Mouse (Mus musculus) liver, embryonic 16.5 days (tissue): ENCODE results near the gene Snrnp25. TPM values are rescaled to one million over a fixed set of nuclear protein-coding genes. Genes with fewer than 3 reads are reported as not detected.
A peak's percentile ranks its signal among the peaks of the same experiment; 100 is the strongest.

ENCODE experiments used
- ATAC-seq: fragments of 200-750 bp; cut with Nextera tagmentation; 2 replicates; pipeline ENCODE4 v1.8.0; 2017; ENCODE audit warnings: low read depth, mild to moderate bottlenecking, moderate number of reproducible peaks, moderate library complexity
- H3K27ac ChIP-seq: fragments of 300-500 bp; sonication (generic); 2 replicates; pipeline ENCODE4 v1.5.1; 2014; ENCODE audit warnings: mild to moderate bottlenecking, low read length
- H3K27me3 ChIP-seq: fragments of 300-500 bp; sonication (generic); 2 replicates; pipeline ENCODE4 v1.6.1; 2014; ENCODE audit warnings: low read depth, low read length, mixed read lengths; ENCODE audit not compliant: control insufficient read depth, insufficient read depth
- H3K36me3 ChIP-seq: fragments of 300-500 bp; sonication (generic); 2 replicates; pipeline ENCODE4 v1.6.1; 2014; ENCODE audit warnings: mild to moderate bottlenecking; ENCODE audit not compliant: control insufficient read depth, insufficient read depth
- H3K4me1 ChIP-seq: fragments of 300-500 bp; sonication (generic); 2 replicates; pipeline ENCODE4 v1.6.1; 2014; ENCODE audit warnings: low read depth, low read length, mixed read lengths; ENCODE audit not compliant: control insufficient read depth
- H3K4me2 ChIP-seq: fragments of 300-500 bp; sonication (generic); 2 replicates; pipeline ENCODE4 v1.6.1; 2014; ENCODE audit warnings: low read depth, low read length, mixed read lengths
- H3K4me3 ChIP-seq: fragments of 300-500 bp; sonication (generic); 2 replicates; pipeline ENCODE4 v1.5.1; 2014; ENCODE audit warnings: low read depth, mild to moderate bottlenecking, low read length
- H3K9ac ChIP-seq: fragments of 300-500 bp; sonication (generic); 2 replicates; pipeline ENCODE4 v1.6.1; 2014; ENCODE audit warnings: low read depth, low read length
- H3K9me3 ChIP-seq: fragments of 300-500 bp; sonication (generic); replicated peaks from 2 replicates; pipeline ENCODE4 v1.6.1; 2016; ENCODE audit warnings: low read length; ENCODE audit not compliant: control insufficient read depth
- WGBS: fragments of 180-500 bp; shearing (Covaris S2); extraction: QIAGEN DNeasy Blood & Tissue Kit; methylation state at CpG from one replicate; pipeline ENCODE4 v1.1.7; 2014; ENCODE audit not compliant: insufficient replicate concordance; 5-methylcytosine and 5-hydroxymethylcytosine counted together
- polyA plus RNA-seq: library from polyadenylated mRNA; unstranded; fragments of >200 nt; fragmentation: Nextera tagmentation; extraction: Ambion mirVana; gene quantifications from 2 replicates; pipeline ENCODE4 v1.2.1, GENCODE M21; 2015

Snrnp25 gene
- polyA plus RNA-seq, 1 experiment from 2014 or later, result 58.1 TPM

DNA sequence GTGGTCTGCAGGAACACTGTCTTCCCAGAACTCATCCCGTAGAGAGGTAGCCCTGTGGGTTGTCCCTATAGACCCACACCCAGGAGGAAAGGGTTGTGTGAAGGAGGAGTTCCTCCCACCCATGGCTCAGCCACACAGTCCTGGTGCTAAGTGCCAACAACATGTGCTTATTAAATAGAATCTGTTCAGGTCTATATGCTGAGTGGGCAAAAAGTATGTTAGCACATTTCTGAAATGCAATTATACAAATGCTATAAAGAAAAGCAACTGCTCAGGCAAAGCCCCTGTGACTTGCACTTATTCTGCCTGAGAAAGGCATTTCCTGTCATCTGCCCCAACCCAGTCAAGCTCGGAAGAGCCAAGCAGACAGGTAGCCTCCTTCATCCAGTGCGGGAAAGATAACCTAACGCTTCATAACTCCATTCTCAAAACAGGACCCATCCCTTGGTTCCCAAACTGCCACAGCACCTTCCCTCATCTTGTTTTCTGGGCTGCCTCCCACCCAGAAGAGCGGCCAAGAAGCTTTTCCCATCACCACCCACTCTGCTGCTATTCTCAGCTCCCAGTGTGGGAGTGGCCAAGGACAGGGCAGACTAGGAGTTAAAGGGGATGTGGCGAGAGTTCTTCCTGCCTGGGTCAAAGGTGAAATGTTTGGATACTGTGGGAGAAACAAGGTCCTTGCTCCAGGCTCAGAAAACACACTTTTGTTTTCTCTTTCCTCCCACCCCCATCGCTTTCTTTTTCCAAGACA is 38.2 kb downstream of the Snrnp25 start:
- Histone ChIP-seq H3K9me3 (no peaks in the 10 kb centered on the region), H3K36me3 (peaks cover 22% of the 10 kb centered on the region), H3K9ac (peak overlapping the region; percentile 73), H3K27ac (peak overlapping the region; percentile 99), H3K4me1 (peaks cover 87% of the 10 kb centered on the region), H3K4me2 (peak overlapping the region; percentile 32; the same call in 1 of the 2 replicates), H3K27me3 (no peaks in the 10 kb centered on the region), H3K4me3 (no peak overlapping the region)
- no peak for ATAC-seq
- WGBS, result 73% methylated on average over 7 of the region's 7 CpGs

DNA sequence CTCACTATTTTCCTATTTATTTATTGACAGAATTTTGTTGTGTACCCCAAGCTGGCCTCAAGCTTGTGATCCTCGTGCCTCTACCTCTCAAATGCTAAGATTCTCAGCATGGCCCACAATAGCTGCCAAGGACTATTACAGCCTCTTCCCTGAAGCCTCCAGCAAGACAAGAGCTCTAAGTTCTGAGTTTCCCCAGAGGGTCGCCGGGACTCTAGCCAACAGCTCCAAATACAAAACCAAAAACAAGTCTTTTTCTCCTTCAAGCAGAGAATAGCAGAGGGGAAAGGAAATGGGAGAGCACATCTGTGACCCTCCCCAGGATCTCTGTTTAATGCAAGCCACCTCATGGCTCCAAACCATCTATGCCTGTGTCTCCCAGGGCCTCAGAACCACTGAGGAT is 38.8 kb downstream of the Snrnp25 start:
- H3K4me3 ChIP-seq, result no peak overlapping the region
- no peaks in the 10 kb centered on the region for H3K9me3 ChIP-seq
- WGBS, result 70% methylated on average over 3 of the region's 3 CpGs
- peak overlapping the region; percentile 73 for H3K9ac ChIP-seq
- H3K27me3 ChIP-seq, result no peaks in the 10 kb centered on the region
- no peak for ATAC-seq
- H3K27ac ChIP-seq, result peak overlapping the region; percentile 99
- H3K36me3 ChIP-seq, result peaks cover 19% of the 10 kb centered on the region
- H3K4me1 ChIP-seq, result peaks cover 87% of the 10 kb centered on the region
- H3K4me2 ChIP-seq, result 0 out of 2 replicates have a peak overlapping the region, but pooled peaks have one; percentile 30

DNA sequence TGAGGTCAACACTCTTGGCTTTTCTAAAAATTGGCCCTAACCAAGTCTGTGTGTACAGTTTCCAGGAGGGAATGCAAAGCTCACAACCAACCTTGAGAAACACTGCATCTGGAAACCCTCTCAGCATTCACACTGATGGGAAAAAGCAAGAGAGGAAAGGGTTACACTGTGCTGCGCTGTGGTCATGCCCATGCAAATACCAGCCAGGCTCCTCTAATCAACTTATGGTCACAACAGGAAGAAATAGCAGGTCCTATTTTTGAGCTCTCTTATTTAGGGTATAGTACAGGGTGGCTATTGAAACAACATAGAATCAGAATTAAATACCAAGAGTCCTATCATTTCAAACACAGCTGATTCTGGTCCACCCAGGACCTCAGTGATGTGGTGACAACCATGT is 39.4 kb downstream of the Snrnp25 start:
- ATAC-seq, result no peak
- H3K27me3 ChIP-seq, result no peaks in the 10 kb centered on the region
- H3K9ac ChIP-seq, result peak overlapping the region; percentile 73
- H3K36me3 ChIP-seq, result peaks cover 21% of the 10 kb centered on the region
- H3K4me1 ChIP-seq, result peaks cover 89% of the 10 kb centered on the region
- 52% methylated on average over 1 of the region's 1 CpGs for WGBS
- no peak overlapping the region for H3K4me3 ChIP-seq
- peak overlapping the region; percentile 99 for H3K27ac ChIP-seq
- H3K9me3 ChIP-seq, result no peaks in the 10 kb centered on the region
- H3K4me2 ChIP-seq, result peak overlapping the region; percentile 61

DNA sequence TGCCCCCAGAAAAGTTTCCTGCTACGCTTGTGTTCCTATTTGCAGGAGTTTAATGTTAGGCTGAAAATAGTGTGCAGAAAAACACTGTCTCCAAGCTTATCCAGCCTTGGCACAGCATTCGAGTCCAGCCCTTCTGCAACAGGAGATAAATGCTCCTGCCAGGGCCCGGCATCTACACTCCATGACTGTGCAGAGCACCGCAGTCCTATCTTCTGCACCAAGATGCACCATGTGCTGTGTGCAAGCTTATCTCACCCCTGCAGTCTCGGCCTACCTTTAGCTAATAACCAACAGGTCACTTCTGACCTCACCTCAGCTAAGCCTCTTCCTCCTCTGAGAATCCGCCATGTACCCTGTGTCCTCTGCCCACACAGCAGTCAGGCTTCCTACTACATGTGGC is 40.4 kb downstream of the Snrnp25 start:
- peak overlapping the region; percentile 61 for H3K4me2 ChIP-seq
- ATAC-seq, result peak; percentile 97
- WGBS, result 27% methylated on average over 6 of the region's 6 CpGs
- H3K27me3 ChIP-seq, result no peaks in the 10 kb centered on the region
- peak overlapping the region; percentile 34 for H3K4me3 ChIP-seq
- peaks cover 93% of the 10 kb centered on the region for H3K4me1 ChIP-seq
- peak overlapping the region; percentile 73 for H3K9ac ChIP-seq
- H3K36me3 ChIP-seq, result peaks cover 22% of the 10 kb centered on the region
- no peaks in the 10 kb centered on the region for H3K9me3 ChIP-seq
- peak overlapping the region; percentile 99 for H3K27ac ChIP-seq

DNA sequence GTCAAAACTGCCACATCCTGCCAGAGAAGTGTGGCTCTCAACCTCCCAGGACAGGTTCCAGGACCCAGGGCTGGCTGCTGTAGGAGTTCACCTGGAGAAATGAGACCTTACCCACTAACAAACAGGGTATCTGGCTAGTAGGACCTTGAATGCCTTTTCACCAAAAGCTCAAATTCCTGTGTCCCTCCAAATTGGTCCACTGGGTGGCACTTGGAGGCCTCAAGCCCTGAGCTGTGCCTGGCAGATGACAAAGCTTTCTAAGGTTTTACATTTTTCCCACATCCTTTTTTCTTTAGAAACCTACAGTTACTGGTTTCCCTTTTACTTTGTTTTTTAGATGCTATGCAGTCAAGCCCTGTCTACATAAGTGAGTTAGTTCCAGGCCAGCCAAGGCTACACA is 41.9 kb downstream of the Snrnp25 start:
- peaks cover 91% of the 10 kb centered on the region for H3K4me1 ChIP-seq
- no peaks in the 10 kb centered on the region for H3K27me3 ChIP-seq
- no peaks in the 10 kb centered on the region for H3K9me3 ChIP-seq
- H3K4me3 ChIP-seq, result peak overlapping the region; percentile 7; the same call in 1 of the 2 replicates
- H3K27ac ChIP-seq, result peak overlapping the region; percentile 96
- H3K4me2 ChIP-seq, result peak overlapping the region; percentile 6; the same call in 1 of the 2 replicates
- peak overlapping the region; percentile 63 for H3K9ac ChIP-seq
- no peak for ATAC-seq
- peaks cover 19% of the 10 kb centered on the region for H3K36me3 ChIP-seq

DNA sequence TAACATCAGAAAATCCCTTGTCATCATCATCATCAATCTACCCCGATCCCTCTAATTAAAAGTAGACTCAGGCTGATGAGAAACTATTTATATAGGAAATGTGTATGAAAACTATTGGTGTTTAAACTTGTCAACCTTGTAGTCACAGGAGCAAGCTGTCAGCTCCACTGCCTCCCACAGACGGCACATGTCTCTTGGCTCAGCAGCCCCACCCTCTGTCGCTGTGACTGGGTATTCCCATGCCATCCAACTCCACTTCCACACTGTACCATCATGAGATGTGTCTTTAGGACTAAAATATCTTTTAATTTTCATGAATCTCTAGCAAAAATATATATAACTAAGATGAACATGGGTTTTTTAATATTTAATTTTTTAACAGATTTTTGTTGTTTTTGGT is 43.1 kb downstream of the Snrnp25 start:
- Histone ChIP-seq H3K4me1 (peaks cover 87% of the 10 kb centered on the region), H3K9me3 (no peaks in the 10 kb centered on the region), H3K4me2 (peak overlapping the region; percentile 25; the same call in 1 of the 2 replicates), H3K4me3 (no peak overlapping the region), H3K27ac (peak overlapping the region; percentile 96), H3K36me3 (peaks cover 19% of the 10 kb centered on the region), H3K9ac (peak overlapping the region; percentile 55), H3K27me3 (no peaks in the 10 kb centered on the region)
- ATAC-seq, result no peak
- 57% methylated on average over 3 of the region's 3 CpGs for WGBS

DNA sequence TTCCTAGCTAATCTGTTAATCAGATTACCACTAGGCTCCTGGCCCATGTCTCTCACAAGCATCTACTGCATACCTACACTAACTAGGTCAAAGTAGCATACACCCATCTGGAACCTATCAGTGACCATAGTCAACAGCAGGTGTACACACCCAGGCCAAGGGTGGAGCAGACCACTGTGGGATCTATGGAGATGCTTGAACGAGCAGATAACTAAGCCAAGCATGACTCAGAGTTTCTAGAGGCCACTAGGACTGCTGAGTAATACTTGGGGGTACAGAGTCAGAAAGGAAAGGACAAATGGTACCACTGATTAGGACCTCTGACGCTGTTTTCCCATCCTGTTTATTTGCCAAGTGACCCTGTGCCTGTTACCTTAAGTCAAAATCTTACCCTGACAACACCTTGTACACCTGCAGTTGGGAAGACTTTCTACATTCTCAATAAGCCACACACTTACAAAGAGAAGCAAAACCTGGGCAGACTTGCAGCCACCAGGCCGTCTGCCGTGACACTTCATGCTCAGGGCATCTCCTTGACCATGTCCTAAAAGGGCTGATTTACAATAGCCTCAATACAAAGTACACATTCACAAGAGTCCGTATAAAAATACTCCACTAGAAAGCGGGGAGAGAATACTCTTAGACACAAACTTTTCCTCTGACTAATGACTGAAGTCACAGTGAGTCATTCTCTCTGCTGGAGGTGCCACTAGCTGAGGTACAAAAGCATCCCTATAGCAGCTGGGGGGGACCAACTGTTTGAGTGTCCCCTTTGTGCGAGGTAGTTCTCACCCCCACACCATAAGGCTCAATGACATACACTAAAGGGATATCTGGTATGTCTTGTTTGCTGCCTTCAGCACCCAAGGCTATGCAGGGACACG is 45.9 kb downstream of the Snrnp25 start:
- peak overlapping the region; percentile 97 for H3K27ac ChIP-seq

DNA sequence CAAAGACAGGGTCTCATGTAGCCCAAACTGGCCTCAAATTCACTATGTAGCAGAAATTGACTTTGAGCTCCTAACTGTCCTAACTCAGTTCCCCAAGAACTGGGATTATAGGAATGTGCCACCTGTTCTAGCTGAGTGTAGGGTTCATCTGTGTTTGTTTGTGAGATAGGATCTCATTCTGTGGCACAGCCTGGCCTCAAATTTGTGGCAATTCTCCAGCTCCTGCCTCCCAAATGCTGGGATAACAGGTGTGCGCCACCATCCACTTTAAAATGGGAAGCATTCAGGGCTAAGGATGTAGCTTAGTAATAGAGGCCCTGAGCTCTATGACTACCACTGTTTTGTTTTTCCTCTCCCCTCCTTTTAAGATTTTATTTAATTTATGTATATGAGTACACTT is 47.9 kb downstream of the Snrnp25 start:
- Histone ChIP-seq H3K4me1 (peaks cover 80% of the 10 kb centered on the region), H3K27ac (peak overlapping the region; percentile 97), H3K4me2 (no peak overlapping the region), H3K36me3 (peaks cover 19% of the 10 kb centered on the region), H3K9ac (peak overlapping the region; percentile 7), H3K9me3 (no peaks in the 10 kb centered on the region), H3K27me3 (no peaks in the 10 kb centered on the region), H3K4me3 (no peak overlapping the region)
- WGBS, result 94% methylated on average over 1 of the region's 1 CpGs
- no peak for ATAC-seq

More for the DNA sequence above, 45.9 kb downstream of the Snrnp25 start:
- Histone ChIP-seq H3K4me1 (peaks cover 85% of the 10 kb centered on the region), H3K9me3 (no peaks in the 10 kb centered on the region), H3K36me3 (peaks cover 25% of the 10 kb centered on the region), H3K9ac (peak overlapping the region; percentile 68), H3K27me3 (no peaks in the 10 kb centered on the region), H3K4me3 (peak overlapping the region; percentile 26; the same call in 1 of the 2 replicates), H3K4me2 (peak overlapping the region; percentile 43)
- 52% methylated on average over 8 of the region's 8 CpGs for WGBS
- ATAC-seq, result peak; percentile 98
